Mouse (Mus musculus) liver, embryonic 12.5 days (tissue): ENCODE measurements around the gene Klhl6. TPM values are rescaled to one million over a fixed set of nuclear protein-coding genes. Genes with fewer than 3 reads are reported as not detected.

ENCODE experiments used
- ATAC-seq: fragments of 200-750 bp; cut with Nextera tagmentation; 2 replicates; pipeline ENCODE4 v1.8.0; 2017; ENCODE audit warnings: moderate number of reproducible peaks, mild to moderate bottlenecking, moderate library complexity
- H3K27ac ChIP-seq: fragments of 300-500 bp; sonication (generic); 2 replicates; pipeline ENCODE4 v1.5.1; 2016; ENCODE audit warnings: mild to moderate bottlenecking
- H3K27me3 ChIP-seq: fragments of 300-500 bp; sonication (generic); replicated peaks from 2 replicates; pipeline ENCODE4 v1.6.1; 2016; ENCODE audit warnings: mild to moderate bottlenecking, moderate library complexity
- H3K36me3 ChIP-seq: fragments of 300-500 bp; sonication (generic); 2 replicates; pipeline ENCODE4 v1.6.1; 2016; ENCODE audit warnings: mild to moderate bottlenecking, moderate library complexity
- H3K4me1 ChIP-seq: fragments of 300-500 bp; sonication (generic); 2 replicates; pipeline ENCODE4 v1.6.1; 2016
- H3K4me2 ChIP-seq: fragments of 300-500 bp; sonication (generic); 2 replicates; pipeline ENCODE4 v1.6.1; 2016; ENCODE audit warnings: mild to moderate bottlenecking, moderate library complexity
- H3K4me3 ChIP-seq: fragments of 300-500 bp; sonication (generic); 2 replicates; pipeline ENCODE4 v1.5.1; 2016; ENCODE audit warnings: mild to moderate bottlenecking, moderate library complexity
- H3K9ac ChIP-seq: fragments of 300-500 bp; sonication (generic); 2 replicates; pipeline ENCODE4 v1.6.1; 2016; ENCODE audit warnings: mild to moderate bottlenecking, moderate library complexity
- H3K9me3 ChIP-seq: fragments of 300-500 bp; sonication (generic); replicated peaks from 2 replicates; pipeline ENCODE4 v1.6.1; 2016; ENCODE audit warnings: mild to moderate bottlenecking, moderate library complexity
- WGBS: fragments of 180-500 bp; shearing (Covaris S2); methylation state at CpG from one replicate; pipeline ENCODE4 v1.1.7; 2016; ENCODE audit not compliant: insufficient replicate concordance; 5-methylcytosine and 5-hydroxymethylcytosine counted together
- polyA plus RNA-seq: library from polyadenylated mRNA; unstranded; fragments of >200 nt; fragmentation: Nextera tagmentation; extraction: Ambion mirVana; gene quantifications from 2 replicates; pipeline ENCODE4 v1.2.1, GENCODE M21; 2016

Gene Klhl6
- polyA plus RNA-seq, 1 experiment from 2014 or later = 17.4 TPM

DNA sequence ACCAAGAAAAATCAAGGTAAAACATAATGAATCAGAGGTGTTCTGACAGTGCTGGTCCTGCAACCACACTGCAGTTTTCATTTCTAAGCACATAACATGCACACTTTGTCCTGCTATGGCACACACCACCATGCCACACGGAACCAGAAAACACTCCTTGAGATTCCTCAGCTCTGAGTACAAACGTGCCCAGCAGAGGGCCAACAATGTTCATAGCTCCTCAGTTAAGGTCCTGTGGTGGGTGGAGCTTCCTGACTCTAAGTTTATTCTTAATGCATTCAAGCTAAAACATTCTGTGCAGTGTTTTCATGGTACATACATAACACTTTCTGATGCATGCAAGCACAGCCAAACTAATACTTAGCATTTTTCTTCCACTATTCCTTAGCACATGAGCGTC is 74.5 kb downstream of the Klhl6 start:
- H3K4me3 ChIP-seq = no peak overlapping the region
- 53% methylated on average over 3 of the region's 3 CpGs for WGBS
- ATAC-seq = no peak

DNA sequence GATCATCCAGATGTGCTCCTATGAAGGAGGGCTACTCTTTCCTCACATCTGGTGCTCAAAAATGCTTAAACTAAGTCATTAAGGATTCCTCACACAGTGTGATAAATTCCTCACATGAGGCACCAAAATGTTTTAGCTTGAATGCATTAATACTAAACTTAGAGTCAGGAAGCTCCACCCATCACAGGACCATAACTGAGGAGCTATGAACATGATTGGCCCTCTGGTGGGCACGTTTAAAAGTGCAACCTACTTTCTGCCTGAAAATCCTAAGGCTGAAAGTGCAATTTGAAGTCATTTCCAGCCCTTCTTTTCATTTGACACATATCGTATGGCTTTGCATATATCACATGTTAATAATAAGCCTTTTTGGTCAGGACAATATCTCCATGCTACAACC is 75.7 kb downstream of the Klhl6 start:
- no peaks in the 10 kb centered on the region for H3K36me3 ChIP-seq
- H3K4me3 ChIP-seq = no peak overlapping the region
- no peak overlapping the region for H3K9ac ChIP-seq
- H3K4me1 ChIP-seq = peaks cover 8% of the 10 kb centered on the region; the same call in 1 of the 2 replicates
- no peak for ATAC-seq
- H3K9me3 ChIP-seq = no peaks in the 10 kb centered on the region
- H3K27me3 ChIP-seq = no peaks in the 10 kb centered on the region
- 27% methylated on average over 2 of the region's 2 CpGs for WGBS
- H3K27ac ChIP-seq = no peak overlapping the region
- no peak overlapping the region for H3K4me2 ChIP-seq

More for the DNA sequence above, 74.5 kb downstream of the Klhl6 start:
- Histone ChIP-seq H3K4me2 (no peak overlapping the region), H3K9ac (no peak overlapping the region), H3K27me3 (no peaks in the 10 kb centered on the region), H3K9me3 (no peaks in the 10 kb centered on the region), H3K4me1 (peaks cover 8% of the 10 kb centered on the region; the same call in 1 of the 2 replicates), H3K27ac (no peak overlapping the region), H3K36me3 (no peaks in the 10 kb centered on the region)

DNA sequence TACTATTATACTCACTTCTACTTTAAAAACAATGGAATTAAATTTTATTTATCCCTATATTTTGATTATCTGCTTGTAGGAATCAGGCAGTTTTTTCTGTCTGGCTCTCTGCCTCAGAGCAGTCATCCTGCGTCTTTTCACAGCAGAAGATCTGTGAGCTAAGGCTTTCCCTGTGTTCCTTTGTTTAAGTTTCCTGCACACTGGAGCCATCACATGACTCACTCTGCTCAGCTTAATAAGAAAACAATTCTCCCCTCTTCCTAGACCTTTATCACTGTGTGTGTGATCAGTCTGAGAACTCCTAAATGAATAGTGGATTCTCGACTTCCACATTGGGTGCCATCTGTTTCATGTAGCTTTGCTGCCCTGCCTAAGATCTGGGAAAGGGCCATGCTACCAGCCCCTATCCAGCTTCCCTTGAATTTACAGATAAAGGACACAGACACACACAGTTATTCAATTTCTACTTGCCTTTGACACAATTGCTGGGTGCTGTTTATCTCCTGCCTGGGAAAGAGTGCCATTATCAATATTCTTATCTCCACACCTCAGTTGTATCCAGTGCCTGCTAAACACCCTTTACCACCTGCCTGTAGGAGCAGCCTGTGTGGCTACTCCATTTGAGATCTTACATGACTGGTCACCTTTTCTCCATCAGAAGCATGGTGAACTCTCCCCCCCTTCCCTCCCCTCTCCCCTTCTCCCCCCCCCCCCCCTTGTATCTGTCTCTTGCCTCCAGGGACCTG is 77.9 kb downstream of the Klhl6 start:
- Histone ChIP-seq H3K4me2 (no peak overlapping the region), H3K4me1 (peaks cover 8% of the 10 kb centered on the region; the same call in 1 of the 2 replicates), H3K27ac (no peak overlapping the region), H3K9ac (no peak overlapping the region), H3K9me3 (no peaks in the 10 kb centered on the region), H3K36me3 (no peaks in the 10 kb centered on the region), H3K27me3 (no peaks in the 10 kb centered on the region), H3K4me3 (no peak overlapping the region)
- no peak for ATAC-seq
- WGBS = 40% methylated on average over 2 of the region's 2 CpGs

DNA sequence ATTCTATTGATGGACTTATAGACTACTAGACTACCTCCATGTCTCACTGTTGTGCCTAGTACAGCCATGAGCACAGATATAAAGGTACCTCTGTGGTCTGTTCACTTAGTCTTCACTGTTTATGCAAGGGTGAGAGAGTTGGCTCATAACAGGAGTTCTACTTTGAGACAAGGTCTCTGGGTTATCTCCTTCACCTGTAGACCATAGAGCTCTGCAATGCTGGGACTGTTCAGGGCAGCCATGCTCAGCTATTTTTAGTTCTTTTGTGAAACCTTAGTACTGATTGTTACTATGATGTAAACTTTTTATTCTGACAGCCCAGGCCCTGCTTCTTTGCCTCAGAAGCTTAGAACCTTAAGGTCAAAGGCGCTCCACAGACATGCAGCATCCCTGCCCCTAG is 79.0 kb downstream of the Klhl6 start:
- Histone ChIP-seq H3K4me3 (no peak overlapping the region), H3K9ac (no peak overlapping the region), H3K4me1 (peaks cover 8% of the 10 kb centered on the region; the same call in 1 of the 2 replicates), H3K27me3 (no peaks in the 10 kb centered on the region), H3K9me3 (no peaks in the 10 kb centered on the region), H3K36me3 (no peaks in the 10 kb centered on the region), H3K27ac (no peak overlapping the region), H3K4me2 (no peak overlapping the region)
- WGBS = 85% methylated on average over 1 of the region's 1 CpGs
- ATAC-seq = no peak

Other genes starting within 250 kb of the Klhl6 start
- 1.9 and 3.0 TPM in 2 replicates for gene B3gnt5, start 222.8 kb downstream of the Klhl6 start, polyA plus RNA-seq
- gene Klhl24, start 114.5 kb upstream of the Klhl6 start, polyA plus RNA-seq = 5.2 and 5.8 TPM in 2 replicates
- gene Yeats2, start 158.0 kb upstream of the Klhl6 start, polyA plus RNA-seq = 13.8 and 14.0 TPM in 2 replicates